Mouse (Mus musculus) 3T3-L1 (cell line): Measurements from ENCODE around the gene Gm44790.

Experiments used
- DNase-seq: peaks from one replicate; pipeline ENCODE4 v3.0.0-alpha.2; 2015; ENCODE audit warnings: low read depth, low spot score

The Gm44790 gene

GRCm38 (mm10) chr6:86404100-86404861, 22.2 kb upstream of the Gm44790 start, which contains the start of gene Tia1:
TSS of gene Tia1 (plus strand) at chr6:86404219.
- peak; percentile 100 for DNase-seq

- peak; percentile 51 for DNase-seq
Observed at GRCm38 (mm10) chr6:86404996-86405395, 21.5 kb upstream of the Gm44790 start.

GRCm38 (mm10) chr6:86406306-86406705, 20.2 kb upstream of the Gm44790 start:
- DNase-seq, result no peak

GRCm38 (mm10) chr6:86418711-86419110, 7.7 kb upstream of the Gm44790 start:
- DNase-seq, result no peak

- no peak for DNase-seq
Observed at GRCm38 (mm10) chr6:86419239-86419638, 7.2 kb upstream of the Gm44790 start.

GRCm38 (mm10) chr6:86420491-86420890, 6.0 kb upstream of the Gm44790 start:
- DNase-seq, result peak; percentile 60

GRCm38 (mm10) chr6:86431531-86431930, 5.1 kb downstream of the Gm44790 start:
- no peak for DNase-seq

GRCm38 (mm10) chr6:86433696-86434095, 7.2 kb downstream of the Gm44790 start:
- no peak for DNase-seq

GRCm38 (mm10) chr6:86437711-86438110, 11.3 kb downstream of the Gm44790 start:
- DNase-seq, result peak; percentile 87

GRCm38 (mm10) chr6:86438272-86439118, 12.0 kb downstream of the Gm44790 start, which contains the start of gene C87436:
TSS of gene C87436 (plus strand) at chr6:86438374.
- peak; percentile 97 for DNase-seq

- DNase-seq, result peak; percentile 58
Observed at GRCm38 (mm10) chr6:86439119-86439496, 12.7 kb downstream of the Gm44790 start.

- DNase-seq, result peak; percentile 52
Observed at GRCm38 (mm10) chr6:86439531-86439930, 13.1 kb downstream of the Gm44790 start.

GRCm38 (mm10) chr6:86441571-86441970, 15.1 kb downstream of the Gm44790 start:
- no peak for DNase-seq

GRCm38 (mm10) chr6:86445551-86445950, 19.1 kb downstream of the Gm44790 start:
- no peak for DNase-seq

- DNase-seq, result no peak
Observed at GRCm38 (mm10) chr6:86446927-86447568, 20.6 kb downstream of the Gm44790 start.

GRCm38 (mm10) chr6:86456727-86457126, 30.3 kb downstream of the Gm44790 start:
- no peak for DNase-seq

- no peak for DNase-seq
Observed at GRCm38 (mm10) chr6:86463079-86463478, 36.6 kb downstream of the Gm44790 start.

GRCm38 (mm10) chr6:86471317-86471716, 44.9 kb downstream of the Gm44790 start:
- no peak for DNase-seq

GRCm38 (mm10) chr6:86471760-86472099, 45.3 kb downstream of the Gm44790 start:
- no peak for DNase-seq

- DNase-seq, result peak; percentile 99
Observed at GRCm38 (mm10) chr6:86472100-86472955, 45.9 kb downstream of the Gm44790 start.

- peak; percentile 66 for DNase-seq
Observed at GRCm38 (mm10) chr6:86473077-86473476, 46.6 kb downstream of the Gm44790 start.
